Mouse (Mus musculus): Measurements from ENCODE around the gene Gm45713. TPM values are rescaled to one million over a fixed set of nuclear protein-coding genes. Genes with fewer than 3 reads are reported as not detected.
"Not testable (repeated sequence)": the region's sequence is repeated elsewhere in the genome, so short reads cannot be mapped to it uniquely, and the experiment has no call there.

Gene Gm45713
- polyA plus RNA-seq, 1 experiment from 2014 or later: 0.53 TPM

- Histone ChIP-seq H3K4me1 (ENCODE audit: control insufficient read depth, insufficient read depth, low read length) (no peaks in the 10 kb centered on the region), H3K27me3 (ENCODE audit: control insufficient read depth, insufficient read depth, low read length) (no peaks in the 10 kb centered on the region), H3K4me2 (ENCODE audit: low read length) (no peak overlapping the region), H3K9me3 (ENCODE audit: control insufficient read depth, low read length) (no peaks in the 10 kb centered on the region), H3K27ac (replicated peaks; ENCODE audit: low read depth, low read length) (no peak overlapping the region), H3K36me3 (ENCODE audit: control insufficient read depth, insufficient read depth, low read length) (no peaks in the 10 kb centered on the region), H3K4me3 (replicated peaks; ENCODE audit: low read depth, low read length) (no peak overlapping the region), H3K9ac (replicated peaks; ENCODE audit: low read length) (no peak overlapping the region)
- DNase-seq (no peak), ATAC-seq (ENCODE audit: low FRiP score, low TSS enrichment) (no peak)
- 83% methylated on average over 8 of the region's 8 CpGs for WGBS
Measured at GRCm38 (mm10) chr7:45105491-45105890, 30.5 kb downstream of the Gm45713 start.

- Histone ChIP-seq H3K4me3 (replicated peaks; ENCODE audit: low read depth, low read length) (no peak overlapping the region), H3K4me2 (ENCODE audit: low read length) (no peak overlapping the region), H3K27me3 (ENCODE audit: control insufficient read depth, insufficient read depth, low read length) (no peaks in the 10 kb centered on the region), H3K27ac (replicated peaks; ENCODE audit: low read depth, low read length) (no peak overlapping the region), H3K9me3 (ENCODE audit: control insufficient read depth, low read length) (no peaks in the 10 kb centered on the region), H3K36me3 (ENCODE audit: control insufficient read depth, insufficient read depth, low read length) (no peaks in the 10 kb centered on the region), H3K4me1 (ENCODE audit: control insufficient read depth, insufficient read depth, low read length) (no peaks in the 10 kb centered on the region), H3K9ac (replicated peaks; ENCODE audit: low read length) (no peak overlapping the region)
- ATAC-seq (ENCODE audit: low FRiP score, low TSS enrichment) (no peak), DNase-seq (no peak)
- WGBS: 80% methylated on average over 5 of the region's 5 CpGs
Measured at GRCm38 (mm10) chr7:45104941-45105340, 31.1 kb downstream of the Gm45713 start.

- no peak within 1 kb of the TSS for H3K27ac ChIP-seq (replicated peaks; ENCODE audit: low read depth, low read length)
- no peaks in the 10 kb centered on the region for H3K36me3 ChIP-seq (ENCODE audit: control insufficient read depth, insufficient read depth, low read length)
- H3K4me1 ChIP-seq (ENCODE audit: control insufficient read depth, insufficient read depth, low read length): no peaks in the 10 kb centered on the region
- H3K27me3 ChIP-seq (ENCODE audit: control insufficient read depth, insufficient read depth, low read length): no peaks in the 10 kb centered on the region
- ATAC-seq (ENCODE audit: low FRiP score, low TSS enrichment) (no peak), DNase-seq (no peak)
- 79% methylated on average over 7 of the region's 7 CpGs for WGBS
- no peaks in the 10 kb centered on the region for H3K9me3 ChIP-seq (ENCODE audit: control insufficient read depth, low read length)
- H3K9ac ChIP-seq (replicated peaks; ENCODE audit: low read length): no peak within 1 kb of the TSS
- H3K4me2 ChIP-seq (ENCODE audit: low read length): no peak within 1 kb of the TSS
- H3K4me3 ChIP-seq (replicated peaks; ENCODE audit: low read depth, low read length): no peak within 1 kb of the TSS
Measured at GRCm38 (mm10) chr7:45103652-45104180, 32.3 kb downstream of the Gm45713 start, which contains the start of gene Fcgrt. TSS of gene Fcgrt (minus strand) at chr7:45103851.

- Histone ChIP-seq H3K4me3 (replicated peaks; ENCODE audit: low read depth, low read length) (no peak overlapping the region), H3K4me1 (ENCODE audit: control insufficient read depth, insufficient read depth, low read length) (no peaks in the 10 kb centered on the region)
- WGBS: 89% methylated on average over 9 of the region's 9 CpGs
Measured at GRCm38 (mm10) chr7:45102940-45103585, 33.0 kb downstream of the Gm45713 start.

GRCm38 (mm10) chr7:45102441-45102840 is 33.6 kb downstream of the Gm45713 start:
- no peak overlapping the region for H3K4me2 ChIP-seq (ENCODE audit: low read length)
- H3K4me3 ChIP-seq (replicated peaks; ENCODE audit: low read depth, low read length): no peak overlapping the region
- no peak for DNase-seq
- no peak overlapping the region for H3K27ac ChIP-seq (replicated peaks; ENCODE audit: low read depth, low read length)
- WGBS: 89% methylated on average over 11 of the region's 11 CpGs
- H3K9me3 ChIP-seq (ENCODE audit: control insufficient read depth, low read length): no peaks in the 10 kb centered on the region
- H3K27me3 ChIP-seq (ENCODE audit: control insufficient read depth, insufficient read depth, low read length): no peaks in the 10 kb centered on the region
- no peaks in the 10 kb centered on the region for H3K36me3 ChIP-seq (ENCODE audit: control insufficient read depth, insufficient read depth, low read length)
- ATAC-seq (ENCODE audit: low FRiP score, low TSS enrichment): no peak
- H3K4me1 ChIP-seq (ENCODE audit: control insufficient read depth, insufficient read depth, low read length): no peaks in the 10 kb centered on the region
- H3K9ac ChIP-seq (replicated peaks; ENCODE audit: low read length): no peak overlapping the region

More at GRCm38 (mm10) chr7:45102940-45103585, 33.0 kb downstream of the Gm45713 start:
- Histone ChIP-seq H3K9ac (replicated peaks; ENCODE audit: low read length) (no peak overlapping the region), H3K9me3 (ENCODE audit: control insufficient read depth, low read length) (no peaks in the 10 kb centered on the region), H3K27ac (replicated peaks; ENCODE audit: low read depth, low read length) (no peak overlapping the region), H3K36me3 (ENCODE audit: control insufficient read depth, insufficient read depth, low read length) (no peaks in the 10 kb centered on the region), H3K4me2 (ENCODE audit: low read length) (no peak overlapping the region), H3K27me3 (ENCODE audit: control insufficient read depth, insufficient read depth, low read length) (no peaks in the 10 kb centered on the region)
- no peak for DNase-seq
- no peak for ATAC-seq (ENCODE audit: low FRiP score, low TSS enrichment)

GRCm38 (mm10) chr7:45100046-45100445 is 36.0 kb downstream of the Gm45713 start:
- ATAC-seq (ENCODE audit: low FRiP score, low TSS enrichment) (no peak), DNase-seq (no peak)
- no peak overlapping the region for H3K4me2 ChIP-seq (ENCODE audit: low read length)
- H3K9ac ChIP-seq (replicated peaks; ENCODE audit: low read length): no peak overlapping the region
- H3K27me3 ChIP-seq (ENCODE audit: control insufficient read depth, insufficient read depth, low read length): no peaks in the 10 kb centered on the region
- no peak overlapping the region for H3K4me3 ChIP-seq (replicated peaks; ENCODE audit: low read depth, low read length)
- no peak overlapping the region for H3K27ac ChIP-seq (replicated peaks; ENCODE audit: low read depth, low read length)
- no peaks in the 10 kb centered on the region for H3K9me3 ChIP-seq (ENCODE audit: control insufficient read depth, low read length)
- H3K4me1 ChIP-seq (ENCODE audit: control insufficient read depth, insufficient read depth, low read length): no peaks in the 10 kb centered on the region
- no peaks in the 10 kb centered on the region for H3K36me3 ChIP-seq (ENCODE audit: control insufficient read depth, insufficient read depth, low read length)
- 90% methylated on average over 6 of the region's 6 CpGs for WGBS

- no peak overlapping the region for H3K4me3 ChIP-seq (replicated peaks; ENCODE audit: low read depth, low read length)
- H3K27ac ChIP-seq (replicated peaks; ENCODE audit: low read depth, low read length): no peak overlapping the region
- ATAC-seq (ENCODE audit: low FRiP score, low TSS enrichment) (no peak), DNase-seq (no peak)
- WGBS: 88% methylated on average over 8 of the region's 8 CpGs
- H3K9me3 ChIP-seq (ENCODE audit: control insufficient read depth, low read length): no peaks in the 10 kb centered on the region
- no peak overlapping the region for H3K9ac ChIP-seq (replicated peaks; ENCODE audit: low read length)
- no peaks in the 10 kb centered on the region for H3K27me3 ChIP-seq (ENCODE audit: control insufficient read depth, insufficient read depth, low read length)
- H3K36me3 ChIP-seq (ENCODE audit: control insufficient read depth, insufficient read depth, low read length): no peaks in the 10 kb centered on the region
- no peak overlapping the region for H3K4me2 ChIP-seq (ENCODE audit: low read length)
- no peaks in the 10 kb centered on the region for H3K4me1 ChIP-seq (ENCODE audit: control insufficient read depth, insufficient read depth, low read length)
Measured at GRCm38 (mm10) chr7:45098541-45099240, 37.3 kb downstream of the Gm45713 start.

- no peak for DNase-seq
- H3K4me2 ChIP-seq (ENCODE audit: low read length): no peak overlapping the region
- H3K27me3 ChIP-seq (ENCODE audit: control insufficient read depth, insufficient read depth, low read length): no peaks in the 10 kb centered on the region
- H3K36me3 ChIP-seq (ENCODE audit: control insufficient read depth, insufficient read depth, low read length): no peaks in the 10 kb centered on the region
- no peaks in the 10 kb centered on the region for H3K9me3 ChIP-seq (ENCODE audit: control insufficient read depth, low read length)
- no peak overlapping the region for H3K9ac ChIP-seq (replicated peaks; ENCODE audit: low read length)
- H3K4me1 ChIP-seq (ENCODE audit: control insufficient read depth, insufficient read depth, low read length): no peaks in the 10 kb centered on the region
- H3K27ac ChIP-seq (replicated peaks; ENCODE audit: low read depth, low read length): no peak overlapping the region
- WGBS: 81% methylated on average over 6 of the region's 6 CpGs
- no peak overlapping the region for H3K4me3 ChIP-seq (replicated peaks; ENCODE audit: low read depth, low read length)
- ATAC-seq (ENCODE audit: low FRiP score, low TSS enrichment): no peak
Measured at GRCm38 (mm10) chr7:45097479-45097878, 38.6 kb downstream of the Gm45713 start.

GRCm38 (mm10) chr7:45095965-45096364 is 40.1 kb downstream of the Gm45713 start:
- H3K27me3 ChIP-seq (ENCODE audit: control insufficient read depth, insufficient read depth, low read length); H3K9me3 ChIP-seq (ENCODE audit: control insufficient read depth, low read length); H3K4me2 ChIP-seq (ENCODE audit: low read length); H3K4me1 ChIP-seq (ENCODE audit: control insufficient read depth, insufficient read depth, low read length); H3K27ac ChIP-seq (replicated peaks; ENCODE audit: low read depth, low read length); ATAC-seq (ENCODE audit: low FRiP score, low TSS enrichment); H3K4me3 ChIP-seq (replicated peaks; ENCODE audit: low read depth, low read length); H3K36me3 ChIP-seq (ENCODE audit: control insufficient read depth, insufficient read depth, low read length); H3K9ac ChIP-seq (replicated peaks; ENCODE audit: low read length); DNase-seq: not testable (repeated sequence)
- 89% methylated on average over 14 of the region's 14 CpGs for WGBS
